In genomic region chr8:82402686-82403330, GRCm38 (mm10) we compare ENCODE assay signal across 7 mouse cellular contexts. TPM values are rescaled to one million over a fixed set of nuclear protein-coding genes. Genes with fewer than 3 reads are reported as not detected.
DNase-seq lines count a peak whose midpoint lies in the region; ATAC-seq lines count a peak whose summit lies in the region.

Il15 (minus strand) TSS chr8:82403222.

- no peak within 1 kb of the TSS for H3K27ac ChIP-seq in forebrain, embryonic 14.5 days (ENCODE audit: low read depth, low read length)

- WGBS in forebrain, embryonic 14.5 days, result 18% methylated on average over 13 of the region's 13 CpGs

- H3K4me2 ChIP-seq in forebrain, embryonic 14.5 days (ENCODE audit: low read length), result peak within 1 kb of the TSS; percentile 51

- H3K9me3 ChIP-seq in forebrain, embryonic 14.5 days (replicated peaks; ENCODE audit: control insufficient read depth, low read length), result no peaks in the 10 kb centered on the region

- intact Hi-C loops in left cerebral cortex, postnatal 10 days (cut with DNase I), result no loop called here

- peak; percentile 29 for ATAC-seq in forebrain, embryonic 14.5 days
- peak; percentile 44 for ATAC-seq in megakaryocyte progenitor cell, adult 5-6 weeks (replicated peaks; ENCODE audit: poor library complexity)

- no peaks in the 10 kb centered on the region for H3K36me3 ChIP-seq in forebrain, embryonic 14.5 days (ENCODE audit: control insufficient read depth, insufficient read depth, low read length)

- H3K4me3 ChIP-seq in forebrain, embryonic 14.5 days (ENCODE audit: low read depth, low read length), result peak within 1 kb of the TSS; percentile 16

- H3K4me1 ChIP-seq in forebrain, embryonic 14.5 days (ENCODE audit: control insufficient read depth, insufficient read depth, low read length), result peaks cover 2% of the 10 kb centered on the region; the same call in 1 of the 2 replicates

- DNase-seq in Muller cell, postnatal 12 days (ENCODE audit: inconsistent ontology term), result peak; percentile 76
- peak; percentile 81 for DNase-seq in adrenal gland, postnatal 36 days
- DNase-seq in forebrain, embryonic 14.5 days (ENCODE audit: low spot score), result peak; percentile 7
- peak; percentile 64 for DNase-seq in heart, postnatal 4 days
- DNase-seq in left cerebral cortex, postnatal 10 days (ENCODE audit: extremely low spot score in 1 of 2, low spot score in 2 of 2), result peak; percentile 11 to 68
- DNase-seq in spleen, postnatal 10 days (ENCODE audit: low spot score in 2 of 2), result peak; percentile 13 to 36

- no peaks in the 10 kb centered on the region for H3K27me3 ChIP-seq in forebrain, embryonic 14.5 days (replicated peaks; ENCODE audit: control insufficient read depth, insufficient read depth, low read length)

- peak within 1 kb of the TSS; percentile 22 for H3K9ac ChIP-seq in forebrain, embryonic 14.5 days (ENCODE audit: low read length)

RNA-seq across cellular contexts. Expression of gene Il15, which starts in this region (rescaled TPM):
- 10 to 100 TPM; 11.6 to 14.6 TPM for total RNA-seq in adrenal gland, postnatal 36 days (2021)
- polyA plus RNA-seq in forebrain, embryonic 14.5 days (2014; fragmentation: Nextera tagmentation; extraction: Ambion mirVana), result 1.1 and 1.4 TPM in 2 replicates
- total RNA-seq in heart, postnatal 4 days (2021), result 1 to 10 TPM; 9.0 to 10.0 TPM
- total RNA-seq in left cerebral cortex, postnatal 10 days (2021), result 1 to 10 TPM in 1 of 2 experiments, under 1 TPM in 1; 0.99 to 1.0 TPM
- 29.4 and 34.9 TPM in 2 replicates for total RNA-seq in megakaryocyte progenitor cell, adult 5-6 weeks (2015)
- total RNA-seq in megakaryocyte progenitor cell, adult 5-6 weeks (2017), result 26.2 and 27.1 TPM in 2 replicates

Comparison
In these comparisons a context has a peak if more than half of its experiments do, and no peak if none do; other contexts are left out.
1. RNA of gene Il15 (total RNA-seq): 26.2 to 34.9 TPM in megakaryocyte progenitor cell, adult 5-6 weeks, 11.6 to 14.6 TPM in adrenal gland, postnatal 36 days and 9.0 to 10.0 TPM in heart, postnatal 4 days; 0.99 to 1.0 TPM in left cerebral cortex, postnatal 10 days; every median in the first group is over 4 times any median in the second.
2. DNase-seq: peak in every context shown above with its lines; median percentile 81 in adrenal gland, postnatal 36 days; 76 in Muller cell, postnatal 12 days; 64 in heart, postnatal 4 days; 40 in left cerebral cortex, postnatal 10 days; 24 in spleen, postnatal 10 days; 7 in forebrain, embryonic 14.5 days.